Mouse (Mus musculus) forebrain, embryonic 15.5 days (tissue): ENCODE data around the gene Tfap2b. TPM values are rescaled to one million over a fixed set of nuclear protein-coding genes. Genes with fewer than 3 reads are reported as not detected.

ENCODE experiments used
- ATAC-seq: fragments of 200-750 bp; cut with Nextera tagmentation; replicated peaks from 2 replicates; pipeline ENCODE4 v1.8.0; 2017; ENCODE audit warnings: mild to moderate bottlenecking, moderate TSS enrichment, moderate library complexity
- H3K27ac ChIP-seq: fragments of 300-500 bp; sonication (generic); replicated peaks from 2 replicates; pipeline ENCODE4 v1.5.1; 2015; ENCODE audit warnings: mild to moderate bottlenecking, inconsistent platforms
- H3K27me3 ChIP-seq: fragments of 300-500 bp; sonication (generic); 2 replicates; pipeline ENCODE4 v1.6.1; 2015; ENCODE audit warnings: inconsistent platforms
- H3K36me3 ChIP-seq: fragments of 300-500 bp; sonication (generic); 2 replicates; pipeline ENCODE4 v1.6.1; 2015; ENCODE audit warnings: mild to moderate bottlenecking, inconsistent platforms
- H3K4me1 ChIP-seq: fragments of 300-500 bp; sonication (generic); 2 replicates; pipeline ENCODE4 v1.6.1; 2015; ENCODE audit warnings: inconsistent platforms
- H3K4me2 ChIP-seq: fragments of 300-500 bp; sonication (generic); replicated peaks from 2 replicates; pipeline ENCODE4 v1.6.1; 2015; ENCODE audit warnings: mild to moderate bottlenecking, inconsistent platforms
- H3K4me3 ChIP-seq: fragments of 300-500 bp; sonication (generic); 2 replicates; pipeline ENCODE4 v1.5.1; 2015; ENCODE audit warnings: mild to moderate bottlenecking, inconsistent platforms
- H3K9ac ChIP-seq: fragments of 300-500 bp; sonication (generic); replicated peaks from 2 replicates; pipeline ENCODE4 v1.6.1; 2015; ENCODE audit warnings: mild to moderate bottlenecking, inconsistent platforms
- H3K9me3 ChIP-seq: fragments of 300-500 bp; sonication (generic); 2 replicates; pipeline ENCODE4 v1.6.1; 2016; ENCODE audit warnings: inconsistent platforms
- WGBS: fragments of 180-500 bp; shearing (Covaris S2); methylation state at CpG from one replicate; pipeline ENCODE4 v1.1.7; 2015; ENCODE audit warnings: mixed read lengths; 5-methylcytosine and 5-hydroxymethylcytosine counted together
- polyA plus RNA-seq: library from polyadenylated mRNA; unstranded; fragments of >200 nt; fragmentation: Nextera tagmentation; extraction: Ambion mirVana; gene quantifications from 2 replicates; pipeline ENCODE4 v1.2.1, GENCODE M21; 2015

Tfap2b gene
- 1.9 and 3.8 TPM in 2 replicates for polyA plus RNA-seq

- Histone ChIP-seq H3K27ac (no peak within 1 kb of the TSS), H3K36me3 (no peaks in the 10 kb centered on the region), H3K9me3 (no peaks in the 10 kb centered on the region), H3K4me3 (peak within 1 kb of the TSS; percentile 14; the same call in 1 of the 2 replicates), H3K4me2 (no peak within 1 kb of the TSS; the same call in 1 of the 2 replicates), H3K4me1 (peaks cover 5% of the 10 kb centered on the region; the same call in 1 of the 2 replicates), H3K9ac (no peak within 1 kb of the TSS), H3K27me3 (peaks cover 53% of the 10 kb centered on the region)
- no peak for ATAC-seq
- under 1% methylated on average over 26 of the region's 26 CpGs for WGBS
These were observed at the start of gene Tfap2b for GRCm38 (mm10) chr1:19208641-19209358. Gene Tfap2b, plus strand, starts transcription at chr1:19208914.

DNA sequence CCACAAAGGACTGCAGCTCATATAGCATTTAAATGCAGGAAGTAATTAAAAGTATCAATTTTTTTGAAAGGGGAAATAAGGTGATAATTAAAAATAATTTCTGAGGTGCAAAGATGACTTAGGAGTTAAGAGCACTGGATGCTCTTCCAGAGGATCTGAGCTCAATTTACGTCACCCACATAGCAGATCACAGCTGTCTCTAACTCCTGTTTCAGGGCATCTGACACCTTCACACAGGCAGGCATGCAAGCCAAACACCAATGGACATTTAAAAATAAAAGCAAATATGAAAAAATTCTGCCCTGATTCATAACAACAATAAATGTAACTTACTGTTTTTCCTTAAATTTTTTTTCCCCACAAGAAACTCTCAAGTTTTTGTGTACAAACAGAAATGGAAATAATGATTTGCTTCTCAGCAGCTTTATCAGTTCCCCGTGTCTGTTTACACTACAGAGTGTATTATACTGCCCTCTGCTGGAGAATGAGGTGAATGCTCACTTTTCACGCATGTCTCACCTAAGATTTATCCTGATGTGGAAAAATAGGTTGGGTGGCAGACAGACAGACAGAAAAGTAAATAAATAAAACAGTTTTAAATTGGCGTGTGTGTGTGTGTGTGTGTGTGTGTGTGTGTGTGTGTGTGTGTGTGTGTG is 29.8 kb upstream of the Tfap2b start:
- Histone ChIP-seq H3K4me2 (no peak overlapping the region), H3K9ac (no peak overlapping the region), H3K4me1 (no peaks in the 10 kb centered on the region), H3K36me3 (no peaks in the 10 kb centered on the region), H3K27ac (no peak overlapping the region), H3K27me3 (no peaks in the 10 kb centered on the region), H3K4me3 (no peak overlapping the region), H3K9me3 (no peaks in the 10 kb centered on the region)
- 6% methylated on average over 4 of the region's 4 CpGs for whole genome bisulfite sequencing
- no peak; the same call in 1 of the 2 replicates for ATAC-seq

- Histone ChIP-seq H3K9ac (no peak overlapping the region), H3K4me3 (peak overlapping the region; percentile 27), H3K36me3 (no peaks in the 10 kb centered on the region), H3K27ac (no peak overlapping the region), H3K9me3 (no peaks in the 10 kb centered on the region), H3K4me1 (peaks cover 5% of the 10 kb centered on the region; the same call in 1 of the 2 replicates), H3K4me2 (peak overlapping the region; percentile 39), H3K27me3 (peaks cover 31% of the 10 kb centered on the region)
- peak; percentile 73; the same call in 1 of the 2 replicates for ATAC-seq
- WGBS, result 3% methylated on average over 12 of the region's 12 CpGs
These were observed 3.1 kb upstream of the Tfap2b start for GRCm38 (mm10) chr1:19205649-19206048.

DNA sequence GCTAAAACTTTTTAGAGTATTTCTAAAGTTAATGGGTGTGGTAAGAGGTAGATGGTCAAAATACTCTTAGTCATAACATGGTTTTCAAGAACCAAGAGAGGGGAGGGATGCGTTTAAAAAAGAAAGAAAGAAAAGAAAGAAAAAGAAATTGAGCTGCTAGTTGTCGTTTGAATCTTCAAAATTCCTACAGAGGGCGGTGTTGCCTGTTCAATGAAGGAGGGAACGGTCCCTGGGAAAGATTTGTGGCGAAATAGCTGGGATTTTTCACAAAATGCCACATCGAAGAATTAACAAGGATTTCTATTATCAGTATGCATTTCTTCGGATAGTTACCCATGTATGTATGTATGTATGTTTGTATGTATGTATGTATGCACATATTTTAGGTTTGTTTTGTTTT is 2.5 kb upstream of the Tfap2b start:
- Histone ChIP-seq H3K4me3 (no peak overlapping the region), H3K4me1 (peaks cover 5% of the 10 kb centered on the region; the same call in 1 of the 2 replicates), H3K4me2 (peak overlapping the region; percentile 39), H3K9me3 (no peaks in the 10 kb centered on the region), H3K27ac (no peak overlapping the region), H3K36me3 (no peaks in the 10 kb centered on the region), H3K27me3 (peaks cover 36% of the 10 kb centered on the region), H3K9ac (no peak overlapping the region)
- WGBS, result under 1% methylated on average over 7 of the region's 7 CpGs
- no peak; the same call in 1 of the 2 replicates for ATAC-seq

- Histone ChIP-seq H3K36me3 (no peaks in the 10 kb centered on the region), H3K27ac (no peak overlapping the region), H3K4me1 (peaks cover 5% of the 10 kb centered on the region; the same call in 1 of the 2 replicates), H3K4me3 (no peak overlapping the region), H3K9me3 (no peaks in the 10 kb centered on the region), H3K4me2 (no peak overlapping the region), H3K27me3 (peaks cover 49% of the 10 kb centered on the region), H3K9ac (no peak overlapping the region)
- 3% methylated on average over 4 of the region's 4 CpGs for WGBS
- ATAC-seq, result no peak
These were observed 1.1 kb upstream of the Tfap2b start for GRCm38 (mm10) chr1:19207611-19208010.

GRCm38 (mm10) chr1:19209359-19209745 is 638 bp downstream of the Tfap2b start:
- no peaks in the 10 kb centered on the region for H3K36me3 ChIP-seq
- H3K27ac ChIP-seq, result no peak overlapping the region
- H3K27me3 ChIP-seq, result peaks cover 56% of the 10 kb centered on the region
- no peak overlapping the region for H3K9ac ChIP-seq
- ATAC-seq, result no peak
- 1% methylated on average over 10 of the region's 10 CpGs for WGBS
- H3K4me2 ChIP-seq, result no peak overlapping the region
- no peaks in the 10 kb centered on the region for H3K9me3 ChIP-seq
- no peak overlapping the region for H3K4me3 ChIP-seq
- peaks cover 8% of the 10 kb centered on the region for H3K4me1 ChIP-seq

DNA sequence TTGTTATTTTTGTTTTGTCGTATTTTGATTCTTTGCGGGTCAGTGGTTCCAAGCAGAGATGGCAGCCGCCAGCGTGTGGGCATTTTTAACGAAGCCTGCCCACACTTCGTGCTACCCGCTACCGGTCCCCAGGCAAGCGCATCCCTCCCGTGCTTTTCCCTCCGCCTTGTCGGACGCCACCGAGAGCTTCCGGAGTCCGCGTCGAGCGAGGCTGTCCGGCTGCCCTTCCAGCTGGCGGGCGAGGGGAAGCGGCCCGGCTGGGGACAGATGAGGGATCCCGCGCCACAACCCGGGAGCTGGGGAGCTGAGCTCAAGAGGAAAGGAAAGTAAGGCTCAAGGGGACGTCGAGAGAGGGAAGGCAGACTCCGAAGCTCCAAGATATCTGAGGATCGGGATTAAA is 1.1 kb downstream of the Tfap2b start:
- ATAC-seq, result no peak
- no peak overlapping the region for H3K27ac ChIP-seq
- no peaks in the 10 kb centered on the region for H3K9me3 ChIP-seq
- WGBS, result 0% methylated on average over 31 of the region's 31 CpGs
- H3K4me2 ChIP-seq, result no peak overlapping the region; the same call in 1 of the 2 replicates
- no peak overlapping the region for H3K9ac ChIP-seq
- no peaks in the 10 kb centered on the region for H3K36me3 ChIP-seq
- H3K27me3 ChIP-seq, result peaks cover 57% of the 10 kb centered on the region
- H3K4me3 ChIP-seq, result peak overlapping the region; percentile 14; the same call in 1 of the 2 replicates
- H3K4me1 ChIP-seq, result peaks cover 8% of the 10 kb centered on the region

- Histone ChIP-seq H3K9ac (no peak overlapping the region), H3K4me2 (no peak overlapping the region), H3K27me3 (peaks cover 61% of the 10 kb centered on the region), H3K9me3 (no peaks in the 10 kb centered on the region), H3K4me3 (peak overlapping the region; percentile 14; the same call in 1 of the 2 replicates), H3K4me1 (peaks cover 8% of the 10 kb centered on the region), H3K36me3 (no peaks in the 10 kb centered on the region), H3K27ac (no peak overlapping the region)
- under 1% methylated on average over 30 of the region's 30 CpGs for WGBS
- ATAC-seq, result 0 out of 2 replicates have a peak, but pooled peaks have one; percentile 24
These were observed 1.7 kb downstream of the Tfap2b start for GRCm38 (mm10) chr1:19210215-19211032.

- H3K4me2 ChIP-seq, result no peak overlapping the region
- H3K4me3 ChIP-seq, result no peak overlapping the region
- no peak overlapping the region for H3K27ac ChIP-seq
- no peaks in the 10 kb centered on the region for H3K9me3 ChIP-seq
- ATAC-seq, result no peak
- H3K36me3 ChIP-seq, result no peaks in the 10 kb centered on the region
- 0% methylated on average over 8 of the region's 8 CpGs for WGBS
- H3K27me3 ChIP-seq, result peaks cover 66% of the 10 kb centered on the region
- H3K4me1 ChIP-seq, result peaks cover 8% of the 10 kb centered on the region
- no peak overlapping the region for H3K9ac ChIP-seq
These were observed 2.3 kb downstream of the Tfap2b start for GRCm38 (mm10) chr1:19211033-19211405.

DNA sequence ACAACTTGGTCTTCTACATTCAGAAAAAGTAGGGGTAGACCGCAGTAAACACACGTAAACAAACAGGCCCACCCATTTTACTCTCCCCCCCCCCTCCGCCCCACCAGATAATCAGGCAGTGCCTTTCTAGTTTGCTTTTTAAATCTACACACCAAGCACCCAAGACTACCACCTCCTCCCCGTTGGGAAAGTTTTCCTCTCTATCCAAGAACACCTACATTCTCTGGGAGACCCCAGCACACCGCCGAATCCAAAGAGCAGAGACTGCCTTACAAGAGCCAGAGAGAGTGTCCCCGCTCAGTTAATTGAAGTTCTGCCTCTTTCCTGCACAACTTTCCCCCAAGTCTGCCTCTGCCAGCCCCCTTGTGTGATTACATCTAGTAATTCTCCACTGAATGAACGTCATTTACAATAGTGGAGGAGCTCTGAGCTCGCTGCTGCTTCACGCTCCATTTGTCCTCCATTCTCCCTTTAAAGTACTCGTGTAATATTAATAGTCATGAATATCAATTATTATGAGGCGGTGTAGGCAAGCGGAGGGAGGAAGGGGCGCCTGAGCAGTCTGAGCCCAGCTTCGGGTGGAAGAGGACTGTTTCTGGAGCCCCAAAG is 2.9 kb downstream of the Tfap2b start:
- H3K27ac ChIP-seq, result no peak overlapping the region

GRCm38 (mm10) chr1:19212691-19213090 is 4.0 kb downstream of the Tfap2b start:
- H3K9ac ChIP-seq, result no peak overlapping the region

More for the DNA sequence above, 2.9 kb downstream of the Tfap2b start:
- no peak overlapping the region for H3K9ac ChIP-seq
- no peaks in the 10 kb centered on the region for H3K36me3 ChIP-seq
- no peak for ATAC-seq
- H3K9me3 ChIP-seq, result no peaks in the 10 kb centered on the region
- H3K27me3 ChIP-seq, result peaks cover 73% of the 10 kb centered on the region
- WGBS, result 1% methylated on average over 15 of the region's 15 CpGs
- H3K4me3 ChIP-seq, result no peak overlapping the region
- H3K4me2 ChIP-seq, result no peak overlapping the region
- peaks cover 8% of the 10 kb centered on the region for H3K4me1 ChIP-seq

More at GRCm38 (mm10) chr1:19212691-19213090, 4.0 kb downstream of the Tfap2b start:
- Histone ChIP-seq H3K4me1 (peaks cover 11% of the 10 kb centered on the region), H3K4me3 (no peak overlapping the region), H3K36me3 (no peaks in the 10 kb centered on the region), H3K27ac (no peak overlapping the region), H3K9me3 (no peaks in the 10 kb centered on the region), H3K27me3 (peaks cover 77% of the 10 kb centered on the region), H3K4me2 (no peak overlapping the region)
- no peak for ATAC-seq
- WGBS, result 1% methylated on average over 4 of the region's 4 CpGs
